Mouse (Mus musculus): ENCODE data around the gene Lrp11. TPM values are rescaled to one million over a fixed set of nuclear protein-coding genes. Genes with fewer than 3 reads are reported as not detected.
"Not testable (repeated sequence)": the region's sequence is repeated elsewhere in the genome, so short reads cannot be mapped to it uniquely, and the experiment has no call there.

The Lrp11 gene
- polyA plus RNA-seq, 1 experiment from 2014 or later: 5.2 TPM

DNA sequence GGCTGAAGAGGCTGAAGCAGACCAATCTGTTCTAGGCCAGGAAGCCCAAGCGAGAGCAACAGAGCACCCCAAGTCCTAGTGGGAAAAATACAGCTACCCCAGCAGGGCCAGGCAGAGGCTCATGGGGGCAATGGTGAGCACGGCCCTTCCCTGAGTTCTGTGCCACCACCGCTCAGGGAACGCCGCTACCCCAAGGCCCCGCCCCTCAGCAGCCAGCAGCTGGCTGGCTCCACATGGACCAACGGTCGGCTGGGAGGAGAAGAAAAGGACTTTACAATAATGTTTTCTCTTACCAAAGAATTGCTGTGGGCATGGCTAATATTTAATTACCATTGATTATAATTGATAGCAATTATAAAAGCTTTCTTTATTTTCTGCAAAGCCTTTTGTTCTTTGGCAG lies 25.2 kb downstream of the Lrp11 start:
- H3K4me3 ChIP-seq (ENCODE audit: low read depth, low read length): no peak overlapping the region
- WGBS: 86% methylated on average over 8 of the region's 8 CpGs
- no peak overlapping the region for H3K9ac ChIP-seq (replicated peaks; ENCODE audit: low read depth, low read length)
- H3K9me3 ChIP-seq (ENCODE audit: control insufficient read depth, low read depth, low read length): peaks cover 3% of the 10 kb centered on the region; the same call in 1 of the 2 replicates
- H3K27ac ChIP-seq (ENCODE audit: low read length): no peak overlapping the region
- H3K4me2 ChIP-seq (replicated peaks; ENCODE audit: low read depth, low read length): no peak overlapping the region
- ATAC-seq (ENCODE audit: insufficient number of reproducible peaks, insufficient read depth, low FRiP score, low read depth): no peak
- H3K36me3 ChIP-seq (ENCODE audit: control insufficient read depth, insufficient read depth, low read length): no peaks in the 10 kb centered on the region
- no peaks in the 10 kb centered on the region for H3K27me3 ChIP-seq (ENCODE audit: control insufficient read depth, insufficient read depth, low read length)
- H3K4me1 ChIP-seq (ENCODE audit: control insufficient read depth, insufficient read depth, low read length): no peaks in the 10 kb centered on the region

DNA sequence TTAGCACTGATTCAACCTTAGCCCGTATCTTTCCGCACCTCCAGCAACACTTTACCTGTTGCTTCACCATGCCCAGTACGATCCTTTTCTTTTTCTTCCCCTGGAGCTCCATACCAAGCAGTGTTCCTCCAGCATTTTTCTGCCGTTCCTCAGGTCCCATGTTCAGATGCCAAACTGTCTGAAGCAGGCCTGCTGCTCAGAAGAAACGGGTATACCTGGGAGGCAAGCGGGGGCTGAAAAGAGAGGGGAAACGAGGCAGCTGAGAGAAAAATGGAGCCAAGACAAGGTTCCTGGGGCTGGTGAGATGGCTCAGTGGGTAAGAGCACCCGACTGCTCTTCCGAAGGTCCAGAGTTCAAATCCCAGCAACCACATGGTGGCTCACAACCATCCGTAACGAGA lies 27.5 kb downstream of the Lrp11 start:
- not testable (repeated sequence) for H3K9me3 ChIP-seq (ENCODE audit: control insufficient read depth, low read depth, low read length)

DNA sequence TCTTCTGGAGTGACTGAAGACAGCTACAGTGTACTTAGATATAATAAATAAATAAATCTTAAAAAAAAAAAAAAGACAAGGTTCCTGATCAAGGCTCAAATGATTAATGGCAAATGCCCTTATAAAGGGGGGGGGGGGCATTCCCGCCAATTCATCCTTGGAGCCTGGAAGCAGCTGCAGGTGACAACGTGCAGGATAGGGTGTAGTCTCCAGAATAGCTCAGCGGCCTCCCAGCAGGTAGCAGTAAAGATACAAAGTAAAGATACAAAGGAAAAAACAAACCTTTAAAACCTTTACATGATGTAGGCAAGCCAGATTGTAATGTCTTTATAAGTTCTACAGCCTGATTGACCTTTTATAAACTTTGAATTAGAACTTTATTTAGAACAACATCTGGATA lies 28.0 kb downstream of the Lrp11 start:
- WGBS: 60% methylated on average over 3 of the region's 3 CpGs
- not testable (repeated sequence) for H3K4me1 ChIP-seq (ENCODE audit: control insufficient read depth, insufficient read depth, low read length); H3K27me3 ChIP-seq (ENCODE audit: control insufficient read depth, insufficient read depth, low read length); H3K36me3 ChIP-seq (ENCODE audit: control insufficient read depth, insufficient read depth, low read length); ATAC-seq (ENCODE audit: insufficient number of reproducible peaks, insufficient read depth, low FRiP score, low read depth); H3K4me3 ChIP-seq (ENCODE audit: low read depth, low read length); H3K9me3 ChIP-seq (ENCODE audit: control insufficient read depth, low read depth, low read length); H3K9ac ChIP-seq (replicated peaks; ENCODE audit: low read depth, low read length); H3K27ac ChIP-seq (ENCODE audit: low read length); H3K4me2 ChIP-seq (replicated peaks; ENCODE audit: low read depth, low read length)

More for the DNA sequence above, 27.5 kb downstream of the Lrp11 start:
- WGBS: 92% methylated on average over 9 of the region's 11 CpGs
- not testable (repeated sequence) for H3K4me2 ChIP-seq (replicated peaks; ENCODE audit: low read depth, low read length); H3K4me3 ChIP-seq (ENCODE audit: low read depth, low read length); H3K27me3 ChIP-seq (ENCODE audit: control insufficient read depth, insufficient read depth, low read length); H3K9ac ChIP-seq (replicated peaks; ENCODE audit: low read depth, low read length); ATAC-seq (ENCODE audit: insufficient number of reproducible peaks, insufficient read depth, low FRiP score, low read depth); H3K4me1 ChIP-seq (ENCODE audit: control insufficient read depth, insufficient read depth, low read length); H3K27ac ChIP-seq (ENCODE audit: low read length); H3K36me3 ChIP-seq (ENCODE audit: control insufficient read depth, insufficient read depth, low read length)

DNA sequence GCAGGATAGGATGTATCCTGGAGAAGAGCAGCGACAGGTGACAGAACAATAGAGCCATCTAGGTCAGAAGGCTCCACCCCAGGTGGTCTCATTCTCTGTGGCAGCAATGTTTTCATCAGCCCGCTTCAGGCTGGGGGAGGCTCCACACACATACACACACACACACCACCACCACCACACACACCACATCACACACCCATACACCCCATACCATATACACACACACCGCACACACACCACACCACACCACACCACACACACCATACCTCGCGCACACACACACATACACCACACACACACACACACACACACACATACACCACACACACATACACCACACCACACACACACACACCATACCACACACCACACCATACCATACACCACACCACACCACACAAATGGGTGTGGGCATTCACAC lies 30.2 kb downstream of the Lrp11 start:
- 96% methylated on average over 5 of the region's 5 CpGs for WGBS
- no peak overlapping the region for H3K9ac ChIP-seq (replicated peaks; ENCODE audit: low read depth, low read length)
- ATAC-seq (ENCODE audit: insufficient number of reproducible peaks, insufficient read depth, low FRiP score, low read depth): no peak
- no peak overlapping the region for H3K4me3 ChIP-seq (ENCODE audit: low read depth, low read length)
- H3K36me3 ChIP-seq (ENCODE audit: control insufficient read depth, insufficient read depth, low read length): no peaks in the 10 kb centered on the region
- H3K4me2 ChIP-seq (replicated peaks; ENCODE audit: low read depth, low read length): no peak overlapping the region
- H3K27ac ChIP-seq (ENCODE audit: low read length): no peak overlapping the region
- H3K4me1 ChIP-seq (ENCODE audit: control insufficient read depth, insufficient read depth, low read length): no peaks in the 10 kb centered on the region
- H3K9me3 ChIP-seq (ENCODE audit: control insufficient read depth, low read depth, low read length): peaks cover under 1% of the 10 kb centered on the region; the same call in 1 of the 2 replicates
- H3K27me3 ChIP-seq (ENCODE audit: control insufficient read depth, insufficient read depth, low read length): no peaks in the 10 kb centered on the region

GRCm38 (mm10) chr10:7620723-7621122 lies 31.1 kb downstream of the Lrp11 start:
- no peaks in the 10 kb centered on the region for H3K4me1 ChIP-seq (ENCODE audit: control insufficient read depth, insufficient read depth, low read length)
- WGBS: 84% methylated on average over 5 of the region's 5 CpGs
- no peaks in the 10 kb centered on the region for H3K36me3 ChIP-seq (ENCODE audit: control insufficient read depth, insufficient read depth, low read length)
- H3K4me3 ChIP-seq (ENCODE audit: low read depth, low read length): no peak overlapping the region
- H3K27ac ChIP-seq (ENCODE audit: low read length): no peak overlapping the region
- no peak for ATAC-seq (ENCODE audit: insufficient number of reproducible peaks, insufficient read depth, low FRiP score, low read depth)
- H3K9me3 ChIP-seq (ENCODE audit: control insufficient read depth, low read depth, low read length): no peaks in the 10 kb centered on the region
- H3K9ac ChIP-seq (replicated peaks; ENCODE audit: low read depth, low read length): no peak overlapping the region
- H3K27me3 ChIP-seq (ENCODE audit: control insufficient read depth, insufficient read depth, low read length): no peaks in the 10 kb centered on the region
- no peak overlapping the region for H3K4me2 ChIP-seq (replicated peaks; ENCODE audit: low read depth, low read length)

- H3K9me3 ChIP-seq (ENCODE audit: control insufficient read depth, low read depth, low read length): no peaks in the 10 kb centered on the region
- ATAC-seq (ENCODE audit: insufficient number of reproducible peaks, insufficient read depth, low FRiP score, low read depth): no peak
- no peak overlapping the region for H3K27ac ChIP-seq (ENCODE audit: low read length)
- H3K4me2 ChIP-seq (replicated peaks; ENCODE audit: low read depth, low read length): no peak overlapping the region
- H3K4me1 ChIP-seq (ENCODE audit: control insufficient read depth, insufficient read depth, low read length): no peaks in the 10 kb centered on the region
- no peak overlapping the region for H3K4me3 ChIP-seq (ENCODE audit: low read depth, low read length)
- no peaks in the 10 kb centered on the region for H3K27me3 ChIP-seq (ENCODE audit: control insufficient read depth, insufficient read depth, low read length)
- H3K9ac ChIP-seq (replicated peaks; ENCODE audit: low read depth, low read length): no peak overlapping the region
- H3K36me3 ChIP-seq (ENCODE audit: control insufficient read depth, insufficient read depth, low read length): no peaks in the 10 kb centered on the region
- WGBS: 88% methylated on average over 3 of the region's 3 CpGs
Observed at GRCm38 (mm10) chr10:7622378-7622777, 32.8 kb downstream of the Lrp11 start.

GRCm38 (mm10) chr10:7623861-7624518 lies 34.4 kb downstream of the Lrp11 start:
- Histone ChIP-seq H3K36me3 (ENCODE audit: control insufficient read depth, insufficient read depth, low read length) (no peaks in the 10 kb centered on the region; the same call in 1 of the 2 replicates), H3K27ac (ENCODE audit: low read length) (no peak overlapping the region), H3K27me3 (ENCODE audit: control insufficient read depth, insufficient read depth, low read length) (no peaks in the 10 kb centered on the region), H3K9me3 (ENCODE audit: control insufficient read depth, low read depth, low read length) (no peaks in the 10 kb centered on the region), H3K9ac (replicated peaks; ENCODE audit: low read depth, low read length) (no peak overlapping the region), H3K4me2 (replicated peaks; ENCODE audit: low read depth, low read length) (no peak overlapping the region), H3K4me1 (ENCODE audit: control insufficient read depth, insufficient read depth, low read length) (no peaks in the 10 kb centered on the region), H3K4me3 (ENCODE audit: low read depth, low read length) (no peak overlapping the region)
- WGBS: 80% methylated on average over 3 of the region's 3 CpGs
- no peak for ATAC-seq (ENCODE audit: insufficient number of reproducible peaks, insufficient read depth, low FRiP score, low read depth)

- no peak overlapping the region for H3K27ac ChIP-seq (ENCODE audit: low read length)
- no peak overlapping the region for H3K9ac ChIP-seq (replicated peaks; ENCODE audit: low read depth, low read length)
- H3K27me3 ChIP-seq (ENCODE audit: control insufficient read depth, insufficient read depth, low read length): no peaks in the 10 kb centered on the region
- no peak overlapping the region for H3K4me2 ChIP-seq (replicated peaks; ENCODE audit: low read depth, low read length)
- H3K4me1 ChIP-seq (ENCODE audit: control insufficient read depth, insufficient read depth, low read length): no peaks in the 10 kb centered on the region
- ATAC-seq (ENCODE audit: insufficient number of reproducible peaks, insufficient read depth, low FRiP score, low read depth): no peak
- H3K9me3 ChIP-seq (ENCODE audit: control insufficient read depth, low read depth, low read length): no peaks in the 10 kb centered on the region
- H3K36me3 ChIP-seq (ENCODE audit: control insufficient read depth, insufficient read depth, low read length): peaks cover 13% of the 10 kb centered on the region
- WGBS: 94% methylated on average over 4 of the region's 4 CpGs
- no peak overlapping the region for H3K4me3 ChIP-seq (ENCODE audit: low read depth, low read length)
Observed at GRCm38 (mm10) chr10:7629092-7629491, 39.5 kb downstream of the Lrp11 start.

DNA sequence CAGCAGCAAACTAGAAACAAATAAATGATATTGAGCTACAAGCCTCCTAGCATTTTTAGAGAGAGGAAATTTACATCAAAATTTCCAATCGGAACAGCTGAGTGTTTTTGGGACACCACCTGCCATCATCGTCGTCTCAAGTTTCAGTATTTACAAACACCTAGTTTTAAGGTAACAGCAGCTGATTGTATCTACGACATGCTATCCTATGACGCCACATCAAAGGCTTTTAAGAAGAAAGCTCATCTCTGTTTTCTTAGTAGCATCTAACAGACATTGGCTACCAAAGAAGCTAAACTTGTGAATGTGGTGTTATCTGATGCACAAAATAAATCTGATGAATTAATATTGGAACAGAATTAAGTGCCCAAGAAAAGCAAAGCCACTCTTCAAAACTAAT lies 40.7 kb downstream of the Lrp11 start:
- WGBS: 89% methylated on average over 5 of the region's 5 CpGs
- Histone ChIP-seq H3K27ac (ENCODE audit: low read length) (no peak overlapping the region), H3K4me2 (replicated peaks; ENCODE audit: low read depth, low read length) (no peak overlapping the region), H3K4me1 (ENCODE audit: control insufficient read depth, insufficient read depth, low read length) (no peaks in the 10 kb centered on the region), H3K9ac (replicated peaks; ENCODE audit: low read depth, low read length) (no peak overlapping the region), H3K9me3 (ENCODE audit: control insufficient read depth, low read depth, low read length) (no peaks in the 10 kb centered on the region), H3K4me3 (ENCODE audit: low read depth, low read length) (no peak overlapping the region), H3K27me3 (ENCODE audit: control insufficient read depth, insufficient read depth, low read length) (no peaks in the 10 kb centered on the region), H3K36me3 (ENCODE audit: control insufficient read depth, insufficient read depth, low read length) (peaks cover 13% of the 10 kb centered on the region)
- no peak for ATAC-seq (ENCODE audit: insufficient number of reproducible peaks, insufficient read depth, low FRiP score, low read depth)
